Mouse (Mus musculus) bone marrow macrophage, adult 2 months (primary cell): ENCODE data around the gene Bloc1s6.

ENCODE experiments used
- CTCF ChIP-seq: IDR thresholded peaks from 2 replicates; pipeline ENCODE4 v1.5.1; 2012; ENCODE audit warnings: low read depth, mild to moderate bottlenecking, low read length, moderate library complexity
- POLR2A ChIP-seq: IDR thresholded peaks from 2 replicates; pipeline ENCODE4 v1.6.1; 2012; ENCODE audit warnings: mild to moderate bottlenecking, low read depth, low read length, borderline replicate concordance

GRCm38 (mm10) chr2:122719232-122719631, 19.1 kb upstream of the Bloc1s6 start:
- TF ChIP-seq CTCF (no peak), POLR2A (no peak)
